Mouse (Mus musculus) hindbrain, embryonic 10.5 days (tissue): Measurements from ENCODE around the gene Bcas2. TPM values are rescaled to one million over a fixed set of nuclear protein-coding genes. Genes with fewer than 3 reads are reported as not detected.
"Not testable (repeated sequence)": the region's sequence is repeated elsewhere in the genome, so short reads cannot be mapped to it uniquely, and the experiment has no call there.

Experiments used
- DNase-seq: peaks from one replicate; pipeline ENCODE4 v3.0.0-alpha.2; 2017; ENCODE audit warnings: low spot score
- H3K27ac ChIP-seq: fragments of 300-500 bp; sonication (generic); 2 replicates; pipeline ENCODE4 v1.5.1; 2016; ENCODE audit warnings: mild to moderate bottlenecking, moderate library complexity
- H3K27me3 ChIP-seq: fragments of 300-500 bp; sonication (generic); 2 replicates; pipeline ENCODE4 v1.6.1; 2016; ENCODE audit warnings: mild to moderate bottlenecking; ENCODE audit not compliant: poor library complexity, insufficient read depth, severe bottlenecking
- H3K36me3 ChIP-seq: fragments of 300-500 bp; sonication (generic); 2 replicates; pipeline ENCODE4 v1.6.1; 2016; ENCODE audit warnings: mild to moderate bottlenecking, moderate library complexity
- H3K4me1 ChIP-seq: fragments of 300-500 bp; sonication (generic); replicated peaks from 2 replicates; pipeline ENCODE4 v1.6.1; 2016; ENCODE audit warnings: mild to moderate bottlenecking
- H3K4me3 ChIP-seq: fragments of 300-500 bp; sonication (generic); 2 replicates; pipeline ENCODE4 v1.5.1; 2016; ENCODE audit warnings: mild to moderate bottlenecking, moderate library complexity
- H3K9me3 ChIP-seq: fragments of 300-500 bp; sonication (generic); 2 replicates; pipeline ENCODE4 v1.6.1; 2016; ENCODE audit warnings: mild to moderate bottlenecking, moderate library complexity
- WGBS: fragments of 180-500 bp; shearing (Covaris S2); methylation state at CpG from one replicate; pipeline ENCODE4 v1.1.7; 2016; 5-methylcytosine and 5-hydroxymethylcytosine counted together
- polyA plus RNA-seq: library from polyadenylated mRNA; unstranded; fragments of >200 nt; fragmentation: Nextera tagmentation; extraction: Ambion mirVana; gene quantifications from 2 replicates; pipeline ENCODE4 v1.2.1, GENCODE M21; 2016

Gene Bcas2
- polyA plus RNA-seq = 215 and 226 TPM in 2 replicates

DNA sequence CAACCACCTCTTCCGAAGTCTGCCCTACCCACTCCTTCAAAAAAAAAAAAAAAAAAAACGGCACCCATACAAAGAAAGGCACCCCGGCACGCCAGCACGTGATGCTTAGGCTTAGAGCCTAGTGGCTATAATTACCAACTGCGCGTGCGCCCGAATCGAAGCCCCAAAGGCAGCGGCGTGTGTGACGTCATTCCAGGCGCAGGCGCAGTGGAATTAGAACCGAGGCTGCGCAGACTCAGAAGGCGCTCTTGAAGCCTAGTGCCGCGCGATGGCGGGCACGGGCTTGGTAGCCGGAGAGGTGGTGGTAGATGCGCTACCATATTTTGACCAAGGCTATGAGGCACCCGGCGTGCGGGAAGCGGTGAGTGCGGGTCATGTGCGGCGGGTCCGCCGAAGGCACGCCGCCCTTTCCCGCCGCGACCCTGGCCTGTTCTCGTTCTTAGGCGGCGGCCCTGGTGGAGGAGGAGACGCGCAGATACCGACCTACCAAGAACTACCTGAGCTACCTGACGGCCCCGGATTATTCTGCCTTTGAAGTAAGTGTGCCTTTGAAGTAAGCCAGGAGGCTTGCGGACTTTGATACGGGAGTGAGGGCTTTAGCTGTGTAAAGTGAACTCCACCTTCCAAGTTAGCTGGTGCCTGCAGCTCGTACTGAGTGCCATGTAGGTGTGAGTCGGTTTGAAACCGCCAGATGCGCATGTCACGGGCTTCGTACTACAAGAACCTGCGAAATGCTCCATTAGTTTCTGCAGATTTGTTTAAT, at the start of gene Bcas2:
Bcas2 (plus strand) TSS at position 151 of the 763 bp plus-strand sequence.
- H3K9me3 ChIP-seq = no peaks in the 10 kb centered on the region
- H3K36me3 ChIP-seq = peaks cover 36% of the 10 kb centered on the region
- WGBS = under 1% methylated on average over 56 of the region's 56 CpGs
- peak within 1 kb of the TSS; percentile 94 for H3K27ac ChIP-seq
- peak within 1 kb of the TSS; percentile 90 for H3K4me3 ChIP-seq
- peak; percentile 98 for DNase-seq
- H3K27me3 ChIP-seq = no peaks in the 10 kb centered on the region
- peaks cover 17% of the 10 kb centered on the region for H3K4me1 ChIP-seq

DNA sequence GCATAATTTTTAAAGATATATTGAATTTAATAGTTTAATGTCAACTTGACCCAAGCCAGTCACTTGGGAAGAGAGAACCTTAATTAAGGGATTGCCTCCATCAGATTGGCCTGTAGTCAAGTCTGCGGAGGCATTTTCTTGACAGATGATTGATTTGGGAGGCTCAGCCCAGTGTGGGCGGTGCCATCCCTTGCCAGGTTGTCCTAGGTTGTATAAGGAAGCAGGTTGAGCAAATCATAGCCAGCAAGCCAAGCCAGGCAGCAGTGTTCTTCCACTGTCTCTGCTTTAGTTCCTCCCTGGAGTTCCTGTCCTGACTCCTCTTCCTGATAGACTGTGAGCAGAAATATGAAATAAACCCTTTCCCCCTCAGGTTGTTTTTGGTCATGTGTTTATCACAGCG, 47.8 kb upstream of the Bcas2 start:
- no peak overlapping the region for H3K27ac ChIP-seq
- H3K27me3 ChIP-seq = no peaks in the 10 kb centered on the region
- 93% methylated on average over 3 of the region's 3 CpGs for WGBS
- no peaks in the 10 kb centered on the region for H3K36me3 ChIP-seq
- no peaks in the 10 kb centered on the region for H3K9me3 ChIP-seq
- H3K4me1 ChIP-seq = peaks cover 21% of the 10 kb centered on the region
- no peak for DNase-seq
- no peak overlapping the region for H3K4me3 ChIP-seq

- Histone ChIP-seq H3K27ac (no peak overlapping the region), H3K36me3 (no peaks in the 10 kb centered on the region), H3K27me3 (no peaks in the 10 kb centered on the region), H3K4me1 (peaks cover 34% of the 10 kb centered on the region), H3K9me3 (no peaks in the 10 kb centered on the region), H3K4me3 (no peak overlapping the region)
- DNase-seq = no peak
- WGBS = 92% methylated on average over 3 of the region's 3 CpGs
Measured at GRCm38 (mm10) chr3:103126138-103126537, 45.3 kb upstream of the Bcas2 start.

GRCm38 (mm10) chr3:103127177-103127576, 44.3 kb upstream of the Bcas2 start:
- 14% methylated on average over 2 of the region's 2 CpGs for WGBS
- peaks cover 34% of the 10 kb centered on the region for H3K4me1 ChIP-seq
- H3K27ac ChIP-seq = no peak overlapping the region
- no peak overlapping the region for H3K4me3 ChIP-seq
- DNase-seq = peak; percentile 32
- H3K9me3 ChIP-seq = no peaks in the 10 kb centered on the region
- H3K27me3 ChIP-seq = no peaks in the 10 kb centered on the region
- no peaks in the 10 kb centered on the region for H3K36me3 ChIP-seq

- 59% methylated on average over 5 of the region's 5 CpGs for WGBS
- Histone ChIP-seq H3K36me3 (no peaks in the 10 kb centered on the region), H3K9me3 (no peaks in the 10 kb centered on the region), H3K4me1 (peaks cover 34% of the 10 kb centered on the region), H3K27me3 (no peaks in the 10 kb centered on the region), H3K4me3 (no peak overlapping the region), H3K27ac (peak overlapping the region; percentile 4; the same call in 1 of the 2 replicates)
- no peak for DNase-seq
Measured at GRCm38 (mm10) chr3:103127721-103128120, 43.7 kb upstream of the Bcas2 start.

- H3K27ac ChIP-seq = peak overlapping the region; percentile 42; the same call in 1 of the 2 replicates
- H3K4me1 ChIP-seq = peaks cover 34% of the 10 kb centered on the region
- no peak overlapping the region for H3K4me3 ChIP-seq
- WGBS = 49% methylated on average over 4 of the region's 4 CpGs
- H3K9me3 ChIP-seq = no peaks in the 10 kb centered on the region
- no peaks in the 10 kb centered on the region for H3K36me3 ChIP-seq
- no peak for DNase-seq
- H3K27me3 ChIP-seq = no peaks in the 10 kb centered on the region
Measured at GRCm38 (mm10) chr3:103128251-103128650, 43.2 kb upstream of the Bcas2 start.

DNA sequence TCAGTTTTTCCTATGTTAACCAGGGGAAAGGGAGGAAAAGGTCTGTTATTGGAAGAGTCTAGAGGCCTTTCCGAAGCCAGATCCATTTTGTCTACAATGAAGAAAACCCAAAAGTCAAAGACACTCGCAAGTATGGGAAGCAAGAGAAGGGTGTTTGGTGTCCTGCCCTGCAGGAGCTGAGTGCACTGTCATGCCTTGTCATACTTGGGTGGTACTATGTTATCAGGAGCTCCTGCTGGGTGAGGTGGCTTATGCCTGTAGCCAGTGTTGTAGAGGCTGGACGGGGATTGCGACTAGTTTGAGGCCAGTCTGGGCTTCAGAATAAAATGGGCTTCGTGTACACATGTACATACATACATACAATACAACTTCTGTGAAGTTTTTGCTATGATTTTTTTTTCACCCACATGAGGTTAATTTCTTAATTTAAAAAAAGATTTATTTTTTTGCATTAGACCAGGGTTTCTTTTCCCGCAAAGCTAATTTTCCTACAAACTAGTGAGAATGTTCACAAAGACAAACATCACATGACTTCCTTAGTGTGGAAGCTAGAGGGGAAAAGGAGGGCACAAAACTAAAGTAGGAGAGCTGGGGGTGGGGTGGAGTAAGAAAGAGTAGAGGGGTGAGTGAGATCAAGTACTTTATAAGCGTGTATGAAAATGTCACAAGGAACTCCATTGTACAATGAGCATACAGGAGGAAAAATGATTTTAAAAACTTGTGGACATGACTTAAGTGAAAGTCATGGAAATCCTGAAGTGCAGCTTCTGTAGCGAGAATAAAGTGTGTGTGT, 41.9 kb upstream of the Bcas2 start:
- Histone ChIP-seq H3K36me3 (no peaks in the 10 kb centered on the region), H3K27me3 (no peaks in the 10 kb centered on the region), H3K27ac (peak overlapping the region; percentile 29; the same call in 1 of the 2 replicates), H3K4me1 (peaks cover 34% of the 10 kb centered on the region), H3K9me3 (no peaks in the 10 kb centered on the region), H3K4me3 (no peak overlapping the region)
- WGBS = 81% methylated on average over 8 of the region's 8 CpGs
- DNase-seq = no peak

- no peaks in the 10 kb centered on the region for H3K27me3 ChIP-seq
- H3K27ac ChIP-seq = peak overlapping the region; percentile 69; the same call in 1 of the 2 replicates
- peak; percentile 21 for DNase-seq
- peaks cover 34% of the 10 kb centered on the region for H3K4me1 ChIP-seq
- 63% methylated on average over 6 of the region's 6 CpGs for WGBS
- H3K9me3 ChIP-seq = no peaks in the 10 kb centered on the region
- no peak overlapping the region; the same call in 1 of the 2 replicates for H3K4me3 ChIP-seq
- H3K36me3 ChIP-seq = no peaks in the 10 kb centered on the region
Measured at GRCm38 (mm10) chr3:103130236-103130751, 41.2 kb upstream of the Bcas2 start.

DNA sequence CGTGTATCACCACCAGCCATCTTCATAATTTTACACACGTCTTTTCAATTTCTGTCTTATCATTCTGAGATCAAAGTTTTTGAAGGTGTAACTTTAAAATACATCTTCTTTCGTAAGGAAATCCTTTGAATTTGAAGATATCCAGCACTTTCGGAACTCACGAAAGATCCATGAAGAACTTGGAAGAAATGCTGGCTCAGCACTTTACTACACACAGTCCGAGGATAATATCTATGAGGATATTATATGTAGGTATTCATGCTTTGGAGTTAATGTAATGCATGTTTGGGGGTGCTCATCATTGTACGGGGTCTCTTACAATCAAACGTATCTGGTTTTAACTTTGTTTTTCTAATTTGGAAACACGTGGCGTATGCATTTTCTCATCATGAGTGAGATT, 38.4 kb upstream of the Bcas2 start:
- Histone ChIP-seq H3K4me1 (peaks cover 18% of the 10 kb centered on the region), H3K27ac (no peak overlapping the region)
- WGBS = 93% methylated on average over 10 of the region's 10 CpGs

DNA sequence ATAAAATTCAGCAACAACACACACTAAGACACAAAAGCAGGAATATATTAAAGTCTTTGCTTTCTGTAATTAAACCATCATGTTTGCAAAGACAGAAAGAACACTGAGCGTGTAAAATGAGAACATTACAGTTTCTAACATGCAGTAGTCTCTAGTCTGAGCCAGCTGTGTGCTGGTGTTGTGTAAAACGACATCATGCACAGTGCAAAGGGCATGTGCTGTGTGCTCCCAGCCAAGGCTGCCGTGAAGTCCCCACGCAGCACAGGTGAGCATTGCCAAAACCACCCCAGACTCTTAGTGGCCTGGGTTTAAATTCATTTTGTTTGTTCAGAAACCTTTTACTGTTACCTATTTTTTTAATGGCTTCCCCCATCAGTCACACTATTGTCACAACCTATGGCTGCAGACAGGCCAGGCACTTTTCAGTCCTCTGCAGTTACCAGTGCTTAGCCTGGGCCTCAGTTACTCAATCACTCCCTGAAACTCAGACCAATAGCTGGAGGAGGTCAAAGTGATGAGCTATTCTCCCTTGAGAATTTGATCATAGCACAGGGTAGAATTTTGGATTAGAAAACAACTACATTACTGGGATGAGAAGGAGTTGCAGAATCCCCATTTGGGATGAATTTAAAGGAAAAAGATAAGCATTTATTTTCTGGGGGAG, 34.9 kb upstream of the Bcas2 start:
- H3K4me3 ChIP-seq = no peak overlapping the region
- H3K9me3 ChIP-seq = no peaks in the 10 kb centered on the region
- no peak overlapping the region for H3K27ac ChIP-seq
- no peaks in the 10 kb centered on the region for H3K27me3 ChIP-seq
- H3K36me3 ChIP-seq = no peaks in the 10 kb centered on the region
- H3K4me1 ChIP-seq = no peaks in the 10 kb centered on the region
- 89% methylated on average over 4 of the region's 4 CpGs for WGBS
- no peak for DNase-seq

More for the DNA sequence above, 38.4 kb upstream of the Bcas2 start:
- Histone ChIP-seq H3K4me3 (no peak overlapping the region), H3K36me3 (no peaks in the 10 kb centered on the region), H3K9me3 (no peaks in the 10 kb centered on the region), H3K27me3 (no peaks in the 10 kb centered on the region)
- DNase-seq = no peak

DNA sequence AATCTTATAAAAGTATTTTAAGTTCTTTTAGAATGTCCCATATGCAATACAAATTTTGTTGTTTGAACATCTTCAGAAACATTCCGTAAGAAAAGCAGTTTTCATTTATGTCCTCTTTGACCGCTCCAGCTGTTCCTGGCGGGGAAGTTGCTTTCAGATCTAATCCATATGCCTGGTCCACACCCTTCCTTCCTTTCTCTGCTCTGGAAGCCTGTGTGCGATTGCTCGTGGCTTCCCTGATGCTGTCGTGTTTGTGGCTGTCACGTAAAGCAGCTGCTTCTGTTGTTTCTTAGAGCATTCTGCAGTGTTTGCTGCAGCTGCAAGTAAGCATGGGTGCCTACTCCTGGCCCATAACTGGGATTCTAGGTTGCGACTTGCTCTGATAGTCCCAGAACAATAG, 32.4 kb upstream of the Bcas2 start:
- no peaks in the 10 kb centered on the region for H3K27me3 ChIP-seq
- WGBS = 79% methylated on average over 8 of the region's 8 CpGs
- H3K4me1 ChIP-seq = no peaks in the 10 kb centered on the region
- no peak overlapping the region for H3K4me3 ChIP-seq
- no peaks in the 10 kb centered on the region for H3K9me3 ChIP-seq
- no peak overlapping the region for H3K27ac ChIP-seq
- H3K36me3 ChIP-seq = no peaks in the 10 kb centered on the region
- no peak for DNase-seq

DNA sequence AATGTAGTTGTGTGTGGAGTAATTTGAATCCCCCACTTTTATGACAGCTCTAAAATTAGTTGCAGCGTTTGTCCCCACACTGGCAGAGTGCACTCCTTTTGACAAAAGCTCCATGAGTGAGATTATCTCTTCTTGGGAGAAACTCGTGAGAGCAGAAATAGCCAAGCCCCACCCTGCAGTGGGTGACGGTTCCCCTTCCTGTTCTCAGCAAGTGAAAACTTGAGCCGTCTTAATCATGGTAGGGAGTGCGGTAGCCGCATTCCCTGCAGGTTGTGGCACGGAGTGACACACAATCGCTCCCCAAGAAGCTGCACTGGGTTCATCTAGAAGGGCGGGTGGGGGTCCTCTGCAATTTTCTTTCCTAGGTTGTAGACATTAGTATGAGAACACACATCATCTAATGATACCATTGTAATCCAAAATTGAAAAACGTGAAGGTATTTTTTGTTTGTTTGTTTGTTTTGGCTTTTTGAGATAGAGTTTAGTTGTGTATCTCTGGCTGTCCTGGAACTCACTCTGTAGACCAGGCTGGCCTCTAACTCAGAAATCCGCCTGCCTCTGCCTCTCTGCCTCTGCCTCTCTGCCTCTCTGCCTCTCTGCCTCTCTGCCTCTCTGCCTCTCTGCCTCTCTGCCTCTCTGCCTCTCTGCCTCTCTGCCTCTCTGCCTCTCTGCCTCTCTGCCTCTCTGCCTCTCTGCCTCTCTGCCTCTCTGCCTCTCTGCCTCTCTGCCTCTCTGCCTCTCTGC, 31.2 kb upstream of the Bcas2 start:
- H3K36me3 ChIP-seq, H3K4me1 ChIP-seq, DNase-seq, H3K27me3 ChIP-seq, H3K4me3 ChIP-seq, H3K27ac ChIP-seq, H3K9me3 ChIP-seq: not testable (repeated sequence)
- 74% methylated on average over 11 of the region's 11 CpGs for WGBS
